Mouse (Mus musculus): ENCODE data around the gene Fam222a.

Fam222a gene

GRCm38 (mm10) chr5:114611256-114611655 is 43.4 kb downstream of the Fam222a start:
- no peak for DNase-seq (ENCODE audit: low spot score in 2 of 2)

- peak in 1 of 2 experiments; percentile 63 for DNase-seq (ENCODE audit: low spot score in 2 of 2)
Observed at GRCm38 (mm10) chr5:114611968-114612608, 44.3 kb downstream of the Fam222a start.

GRCm38 (mm10) chr5:114614863-114615262 is 47.0 kb downstream of the Fam222a start:
- no peak for DNase-seq (ENCODE audit: low spot score in 2 of 2)

- peak in 1 of 2 experiments; percentile 52 for DNase-seq (ENCODE audit: low spot score in 2 of 2)
Observed at GRCm38 (mm10) chr5:114616336-114617061, 48.7 kb downstream of the Fam222a start.

- no peak for DNase-seq (ENCODE audit: low spot score in 2 of 2)
Observed at GRCm38 (mm10) chr5:114617809-114618208, 50.0 kb downstream of the Fam222a start.

- DNase-seq (ENCODE audit: low spot score in 2 of 2), result peak; percentile 74 to 87
Observed at GRCm38 (mm10) chr5:114618851-114619250, 51.0 kb downstream of the Fam222a start.

GRCm38 (mm10) chr5:114620305-114620704 is 52.5 kb downstream of the Fam222a start:
- no peak for DNase-seq (ENCODE audit: low spot score in 2 of 2)

- DNase-seq (ENCODE audit: low spot score in 2 of 2), result peak; percentile 57 to 82
Observed at GRCm38 (mm10) chr5:114625590-114625989, 57.8 kb downstream of the Fam222a start.

- peak in 1 of 2 experiments; percentile 68 for DNase-seq (ENCODE audit: low spot score in 2 of 2)
Observed at GRCm38 (mm10) chr5:114631336-114631735, 63.5 kb downstream of the Fam222a start.

GRCm38 (mm10) chr5:114636091-114636490 is 68.3 kb downstream of the Fam222a start:
- DNase-seq (ENCODE audit: low spot score in 2 of 2), result no peak

GRCm38 (mm10) chr5:114638769-114639644 is 71.2 kb downstream of the Fam222a start:
- peak; percentile 82 to 90 for DNase-seq (ENCODE audit: low spot score in 2 of 2)

GRCm38 (mm10) chr5:114639645-114639957 is 71.8 kb downstream of the Fam222a start:
- no peak for DNase-seq (ENCODE audit: low spot score in 2 of 2)

GRCm38 (mm10) chr5:114640809-114641208 is 73.0 kb downstream of the Fam222a start:
- DNase-seq (ENCODE audit: low spot score in 2 of 2), result no peak

GRCm38 (mm10) chr5:114644918-114645317 is 77.1 kb downstream of the Fam222a start:
- no peak for DNase-seq (ENCODE audit: low spot score in 2 of 2)

GRCm38 (mm10) chr5:114645916-114646315 is 78.1 kb downstream of the Fam222a start:
- DNase-seq (ENCODE audit: low spot score in 2 of 2), result no peak

- DNase-seq (ENCODE audit: low spot score in 2 of 2), result peak in 1 of 2 experiments; percentile 34
Observed at GRCm38 (mm10) chr5:114647211-114647974, 79.6 kb downstream of the Fam222a start.

GRCm38 (mm10) chr5:114648728-114649311 is 81.0 kb downstream of the Fam222a start:
- no peak for DNase-seq (ENCODE audit: low spot score in 2 of 2)

- no peak for DNase-seq (ENCODE audit: low spot score in 2 of 2)
Observed at GRCm38 (mm10) chr5:114651002-114651401, 83.2 kb downstream of the Fam222a start.

- no peak for DNase-seq (ENCODE audit: low spot score in 2 of 2)
Observed at GRCm38 (mm10) chr5:114651449-114651848, 83.6 kb downstream of the Fam222a start.

- DNase-seq (ENCODE audit: low spot score in 2 of 2), result no peak
Observed at GRCm38 (mm10) chr5:114653656-114654437, 86.0 kb downstream of the Fam222a start.

Measured in spleen, postnatal 10 days (tissue).